Mouse (Mus musculus): ENCODE data around the gene Olfr15. TPM values are rescaled to one million over a fixed set of nuclear protein-coding genes. Genes with fewer than 3 reads are reported as not detected.
"Not testable (repeated sequence)": the region's sequence is repeated elsewhere in the genome, so short reads cannot be mapped to it uniquely, and the experiment has no call there.

Gene Olfr15
- not detected in 2 replicates for polyA plus RNA-seq (2014; fragmentation: Nextera tagmentation; extraction: Ambion mirVana)

DNA sequence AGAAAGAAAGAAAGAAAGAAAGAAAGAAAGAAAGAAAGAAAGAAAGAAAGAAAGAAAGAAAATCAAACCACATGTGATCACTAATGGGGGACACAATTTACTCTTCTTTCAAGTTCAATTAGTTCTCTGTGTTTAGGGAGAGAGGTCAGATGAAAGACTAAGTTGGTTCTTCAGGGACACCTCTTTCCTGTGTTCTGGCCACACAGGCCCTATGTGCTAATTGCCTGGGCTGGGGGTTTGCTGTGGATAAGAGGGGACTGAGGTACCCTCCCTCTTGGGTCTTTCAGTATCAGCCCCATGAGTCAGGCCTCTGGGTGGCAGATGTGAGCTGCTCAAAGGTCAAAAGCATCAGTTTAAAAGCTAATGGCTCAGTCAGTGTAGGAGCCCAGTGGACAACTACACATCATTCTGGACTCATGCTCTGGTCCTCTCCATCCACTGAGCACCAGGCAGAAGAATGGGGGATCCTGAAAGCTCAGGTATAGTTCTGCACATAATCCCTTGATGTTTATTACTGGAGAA lies at the start of gene Olfr15:
Olfr15 (plus strand) TSS at position 291 of the 522 bp plus-strand sequence.
- Histone ChIP-seq H3K4me3 (ENCODE audit: low read depth, low read length) (no peak within 1 kb of the TSS), H3K27me3 (ENCODE audit: control insufficient read depth, insufficient read depth, low read length) (no peaks in the 10 kb centered on the region), H3K4me2 (replicated peaks; ENCODE audit: low read depth, low read length) (no peak within 1 kb of the TSS), H3K9me3 (ENCODE audit: control insufficient read depth, low read length) (no peaks in the 10 kb centered on the region), H3K36me3 (ENCODE audit: control insufficient read depth, insufficient read depth, low read length) (no peaks in the 10 kb centered on the region), H3K27ac (ENCODE audit: low read depth, low read length) (no peak within 1 kb of the TSS), H3K4me1 (replicated peaks; ENCODE audit: control insufficient read depth, insufficient read depth, low read length) (no peaks in the 10 kb centered on the region), H3K9ac (ENCODE audit: low read depth, low read length) (no peak within 1 kb of the TSS)
- no peak for ATAC-seq (ENCODE audit: low FRiP score)
- no peak for DNase-seq (ENCODE audit: low spot score)

GRCm38 (mm10) chr16:3781237-3781636 lies 49.4 kb upstream of the Olfr15 start:
- no peak overlapping the region for H3K4me3 ChIP-seq (ENCODE audit: low read depth, low read length)
- H3K27ac ChIP-seq (ENCODE audit: low read depth, low read length), result no peak overlapping the region
- DNase-seq (ENCODE audit: low spot score) (no peak), ATAC-seq (ENCODE audit: low FRiP score) (no peak)
- no peaks in the 10 kb centered on the region for H3K9me3 ChIP-seq (ENCODE audit: control insufficient read depth, low read length)
- no peaks in the 10 kb centered on the region for H3K36me3 ChIP-seq (ENCODE audit: control insufficient read depth, insufficient read depth, low read length)
- H3K4me1 ChIP-seq (replicated peaks; ENCODE audit: control insufficient read depth, insufficient read depth, low read length), result no peaks in the 10 kb centered on the region
- no peaks in the 10 kb centered on the region for H3K27me3 ChIP-seq (ENCODE audit: control insufficient read depth, insufficient read depth, low read length)
- no peak overlapping the region for H3K9ac ChIP-seq (ENCODE audit: low read depth, low read length)
- H3K4me2 ChIP-seq (replicated peaks; ENCODE audit: low read depth, low read length), result no peak overlapping the region

- Histone ChIP-seq H3K9me3 (ENCODE audit: control insufficient read depth, low read length) (no peaks in the 10 kb centered on the region), H3K4me2 (replicated peaks; ENCODE audit: low read depth, low read length) (no peak overlapping the region), H3K36me3 (ENCODE audit: control insufficient read depth, insufficient read depth, low read length) (no peaks in the 10 kb centered on the region), H3K27ac (ENCODE audit: low read depth, low read length) (no peak overlapping the region), H3K4me3 (ENCODE audit: low read depth, low read length) (no peak overlapping the region), H3K4me1 (replicated peaks; ENCODE audit: control insufficient read depth, insufficient read depth, low read length) (no peaks in the 10 kb centered on the region), H3K9ac (ENCODE audit: low read depth, low read length) (no peak overlapping the region), H3K27me3 (ENCODE audit: control insufficient read depth, insufficient read depth, low read length) (no peaks in the 10 kb centered on the region)
- ATAC-seq (ENCODE audit: low FRiP score), result no peak
- DNase-seq (ENCODE audit: low spot score), result no peak
Measured at GRCm38 (mm10) chr16:3788394-3788793, 42.3 kb upstream of the Olfr15 start.

DNA sequence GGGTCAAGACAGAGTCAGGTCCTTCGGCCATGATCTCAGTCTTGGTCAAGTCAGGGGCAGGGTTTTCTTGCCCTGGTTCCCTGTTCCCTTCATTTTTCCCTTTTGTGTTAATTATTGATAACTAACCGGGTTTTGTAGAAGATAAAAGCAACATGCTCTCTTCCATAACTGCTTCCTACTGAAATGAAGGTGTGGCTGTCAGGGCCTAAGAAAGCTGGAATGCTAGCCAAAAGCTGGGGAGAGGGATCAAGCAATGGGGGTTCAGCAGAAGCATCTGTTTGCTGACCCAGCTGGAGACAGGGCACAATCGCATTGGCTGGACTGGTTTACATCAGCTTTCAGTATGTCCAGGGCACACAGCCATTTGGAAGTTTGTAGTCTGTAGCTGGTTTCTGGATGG lies 22.5 kb upstream of the Olfr15 start:
- Histone ChIP-seq H3K27me3 (ENCODE audit: control insufficient read depth, insufficient read depth, low read length) (no peaks in the 10 kb centered on the region), H3K36me3 (ENCODE audit: control insufficient read depth, insufficient read depth, low read length) (no peaks in the 10 kb centered on the region), H3K9ac (ENCODE audit: low read depth, low read length) (no peak overlapping the region), H3K4me3 (ENCODE audit: low read depth, low read length) (no peak overlapping the region), H3K4me1 (replicated peaks; ENCODE audit: control insufficient read depth, insufficient read depth, low read length) (no peaks in the 10 kb centered on the region), H3K27ac (ENCODE audit: low read depth, low read length) (no peak overlapping the region), H3K9me3 (ENCODE audit: control insufficient read depth, low read length) (no peaks in the 10 kb centered on the region; the same call in 1 of the 2 replicates), H3K4me2 (replicated peaks; ENCODE audit: low read depth, low read length) (no peak overlapping the region)
- WGBS, result 80% methylated on average over 3 of the region's 3 CpGs
- ATAC-seq (ENCODE audit: low FRiP score), result no peak
- DNase-seq (ENCODE audit: low spot score), result no peak

DNA sequence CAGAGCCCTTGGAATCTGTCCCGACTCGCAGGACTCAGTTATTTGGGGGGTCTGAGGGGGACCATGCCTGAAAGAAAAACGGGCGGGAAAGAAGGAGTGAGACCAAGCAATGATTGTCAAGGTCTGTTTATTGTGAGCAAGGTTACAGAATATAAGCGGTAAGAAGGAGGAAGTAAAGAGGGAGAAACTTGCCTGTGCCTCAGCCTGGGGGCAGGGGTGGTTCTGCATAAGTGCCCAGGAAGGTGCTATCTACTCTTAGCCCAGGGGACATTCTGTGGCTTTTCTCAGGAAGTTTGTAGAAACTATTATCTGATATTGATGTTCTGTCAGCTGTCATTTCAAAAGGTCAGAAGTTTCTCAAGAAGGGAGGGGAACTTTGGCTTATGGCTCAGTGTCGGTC lies 16.0 kb upstream of the Olfr15 start:
- not testable (repeated sequence) for H3K4me2 ChIP-seq (replicated peaks; ENCODE audit: low read depth, low read length); H3K9ac ChIP-seq (ENCODE audit: low read depth, low read length); ATAC-seq (ENCODE audit: low FRiP score); DNase-seq (ENCODE audit: low spot score); H3K36me3 ChIP-seq (ENCODE audit: control insufficient read depth, insufficient read depth, low read length); H3K4me1 ChIP-seq (replicated peaks; ENCODE audit: control insufficient read depth, insufficient read depth, low read length); H3K27me3 ChIP-seq (ENCODE audit: control insufficient read depth, insufficient read depth, low read length); H3K9me3 ChIP-seq (ENCODE audit: control insufficient read depth, low read length); H3K27ac ChIP-seq (ENCODE audit: low read depth, low read length); H3K4me3 ChIP-seq (ENCODE audit: low read depth, low read length)
- WGBS, result 91% methylated on average over 6 of the region's 6 CpGs

- DNase-seq (ENCODE audit: low spot score), result no peak
- H3K27ac ChIP-seq (ENCODE audit: low read depth, low read length), result no peak overlapping the region
- no peaks in the 10 kb centered on the region for H3K36me3 ChIP-seq (ENCODE audit: control insufficient read depth, insufficient read depth, low read length)
- no peak overlapping the region for H3K9ac ChIP-seq (ENCODE audit: low read depth, low read length)
- no peaks in the 10 kb centered on the region for H3K9me3 ChIP-seq (ENCODE audit: control insufficient read depth, low read length)
- H3K27me3 ChIP-seq (ENCODE audit: control insufficient read depth, insufficient read depth, low read length), result no peaks in the 10 kb centered on the region
- no peaks in the 10 kb centered on the region for H3K4me1 ChIP-seq (replicated peaks; ENCODE audit: control insufficient read depth, insufficient read depth, low read length)
- H3K4me2 ChIP-seq (replicated peaks; ENCODE audit: low read depth, low read length), result no peak overlapping the region
- no peak for ATAC-seq (ENCODE audit: low FRiP score)
- WGBS, result 88% methylated on average over 2 of the region's 2 CpGs
- no peak overlapping the region for H3K4me3 ChIP-seq (ENCODE audit: low read depth, low read length)
Measured at GRCm38 (mm10) chr16:3820202-3820601, 10.5 kb upstream of the Olfr15 start.

GRCm38 (mm10) chr16:3828021-3828420 lies 2.7 kb upstream of the Olfr15 start:
- Histone ChIP-seq H3K9ac (ENCODE audit: low read depth, low read length) (no peak overlapping the region), H3K4me2 (replicated peaks; ENCODE audit: low read depth, low read length) (no peak overlapping the region), H3K27ac (ENCODE audit: low read depth, low read length) (no peak overlapping the region), H3K4me1 (replicated peaks; ENCODE audit: control insufficient read depth, insufficient read depth, low read length) (no peaks in the 10 kb centered on the region), H3K4me3 (ENCODE audit: low read depth, low read length) (no peak overlapping the region), H3K9me3 (ENCODE audit: control insufficient read depth, low read length) (no peaks in the 10 kb centered on the region), H3K36me3 (ENCODE audit: control insufficient read depth, insufficient read depth, low read length) (no peaks in the 10 kb centered on the region), H3K27me3 (ENCODE audit: control insufficient read depth, insufficient read depth, low read length) (no peaks in the 10 kb centered on the region)
- WGBS, result 59% methylated on average over 3 of the region's 3 CpGs
- DNase-seq (ENCODE audit: low spot score), result no peak
- ATAC-seq (ENCODE audit: low FRiP score), result no peak

- Histone ChIP-seq H3K27me3 (ENCODE audit: control insufficient read depth, insufficient read depth, low read length) (no peaks in the 10 kb centered on the region), H3K9me3 (ENCODE audit: control insufficient read depth, low read length) (no peaks in the 10 kb centered on the region), H3K4me2 (replicated peaks; ENCODE audit: low read depth, low read length) (no peak overlapping the region), H3K4me3 (ENCODE audit: low read depth, low read length) (no peak overlapping the region), H3K27ac (ENCODE audit: low read depth, low read length) (no peak overlapping the region), H3K9ac (ENCODE audit: low read depth, low read length) (no peak overlapping the region), H3K36me3 (ENCODE audit: control insufficient read depth, insufficient read depth, low read length) (no peaks in the 10 kb centered on the region), H3K4me1 (replicated peaks; ENCODE audit: control insufficient read depth, insufficient read depth, low read length) (no peaks in the 10 kb centered on the region)
- 88% methylated on average over 2 of the region's 2 CpGs for WGBS
- no peak for ATAC-seq (ENCODE audit: low FRiP score)
- no peak for DNase-seq (ENCODE audit: low spot score)
Measured at GRCm38 (mm10) chr16:3829727-3830126, 951 bp upstream of the Olfr15 start.

GRCm38 (mm10) chr16:3835461-3835860 lies 4.8 kb downstream of the Olfr15 start:
- H3K4me3 ChIP-seq (ENCODE audit: low read depth, low read length), result no peak overlapping the region
- H3K9ac ChIP-seq (ENCODE audit: low read depth, low read length), result no peak overlapping the region
- H3K36me3 ChIP-seq (ENCODE audit: control insufficient read depth, insufficient read depth, low read length), result no peaks in the 10 kb centered on the region
- H3K4me1 ChIP-seq (replicated peaks; ENCODE audit: control insufficient read depth, insufficient read depth, low read length), result no peaks in the 10 kb centered on the region
- ATAC-seq (ENCODE audit: low FRiP score) (no peak), DNase-seq (ENCODE audit: low spot score) (no peak)
- H3K27me3 ChIP-seq (ENCODE audit: control insufficient read depth, insufficient read depth, low read length), result no peaks in the 10 kb centered on the region
- H3K9me3 ChIP-seq (ENCODE audit: control insufficient read depth, low read length), result no peaks in the 10 kb centered on the region
- H3K27ac ChIP-seq (ENCODE audit: low read depth, low read length), result no peak overlapping the region
- no peak overlapping the region for H3K4me2 ChIP-seq (replicated peaks; ENCODE audit: low read depth, low read length)
- 92% methylated on average over 2 of the region's 2 CpGs for WGBS

All from hindbrain, embryonic 11.5 days (tissue).